Mouse (Mus musculus): ENCODE measurements around the gene Mum1. TPM values are rescaled to one million over a fixed set of nuclear protein-coding genes. Genes with fewer than 3 reads are reported as not detected.

The Mum1 gene
- polyA plus RNA-seq, 1 experiment from 2014 or later = 79.4 TPM

DNA sequence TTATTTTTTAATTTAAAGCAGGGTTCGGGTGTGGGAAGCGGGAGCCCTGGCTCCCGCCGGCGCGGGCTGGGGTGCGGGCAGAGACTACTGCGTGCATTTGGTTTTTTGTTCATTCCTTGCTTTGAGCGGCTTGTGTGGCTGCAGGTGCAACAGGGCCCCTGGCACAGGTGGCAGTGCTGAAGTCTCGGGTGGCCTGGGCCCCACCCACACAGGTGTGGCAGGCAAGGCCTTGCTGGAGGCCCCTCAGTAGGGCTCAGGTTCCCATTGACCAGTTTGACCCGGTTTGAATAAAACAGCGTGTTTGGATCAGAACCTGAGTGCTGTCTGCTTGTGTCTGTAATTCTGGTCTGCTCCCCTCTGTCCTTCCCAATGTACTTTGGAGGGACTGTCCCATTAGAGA, 61.9 kb downstream of the Mum1 start:
- H3K36me3 ChIP-seq (ENCODE audit: control insufficient read depth, insufficient read depth, low read length) = peaks cover 5% of the 10 kb centered on the region; the same call in 1 of the 2 replicates

GRCm38 (mm10) chr10:80288657-80289056, 62.4 kb downstream of the Mum1 start:
- no peak overlapping the region for H3K9ac ChIP-seq (ENCODE audit: low read length)
- ATAC-seq (replicated peaks; ENCODE audit: low FRiP score) = no peak
- no peak overlapping the region for H3K27ac ChIP-seq (ENCODE audit: low read depth, low read length)
- peaks cover 5% of the 10 kb centered on the region; the same call in 1 of the 2 replicates for H3K36me3 ChIP-seq (ENCODE audit: control insufficient read depth, insufficient read depth, low read length)
- no peaks in the 10 kb centered on the region for H3K27me3 ChIP-seq (ENCODE audit: control insufficient read depth, insufficient read depth, low read length)
- H3K4me2 ChIP-seq (ENCODE audit: low read depth, low read length, severe bottlenecking) = no peak overlapping the region
- H3K4me3 ChIP-seq (ENCODE audit: low read depth, low read length) = no peak overlapping the region
- no peak for DNase-seq (ENCODE audit: low spot score)
- H3K4me1 ChIP-seq (replicated peaks; ENCODE audit: control insufficient read depth, insufficient read depth, low read length) = peaks cover 7% of the 10 kb centered on the region; the same call in 1 of the 2 replicates
- 77% methylated on average over 8 of the region's 8 CpGs for WGBS
- H3K9me3 ChIP-seq (ENCODE audit: control insufficient read depth, low read length) = no peaks in the 10 kb centered on the region

More for the DNA sequence above, 61.9 kb downstream of the Mum1 start:
- Histone ChIP-seq H3K4me3 (ENCODE audit: low read depth, low read length) (no peak overlapping the region), H3K9me3 (ENCODE audit: control insufficient read depth, low read length) (no peaks in the 10 kb centered on the region), H3K27me3 (ENCODE audit: control insufficient read depth, insufficient read depth, low read length) (no peaks in the 10 kb centered on the region), H3K4me2 (ENCODE audit: low read depth, low read length, severe bottlenecking) (no peak overlapping the region), H3K4me1 (replicated peaks; ENCODE audit: control insufficient read depth, insufficient read depth, low read length) (peaks cover 4% of the 10 kb centered on the region; the same call in 1 of the 2 replicates), H3K9ac (ENCODE audit: low read length) (no peak overlapping the region), H3K27ac (ENCODE audit: low read depth, low read length) (no peak overlapping the region)
- no peak for ATAC-seq (replicated peaks; ENCODE audit: low FRiP score)
- WGBS = 93% methylated on average over 12 of the region's 12 CpGs
- DNase-seq (ENCODE audit: low spot score) = no peak

DNA sequence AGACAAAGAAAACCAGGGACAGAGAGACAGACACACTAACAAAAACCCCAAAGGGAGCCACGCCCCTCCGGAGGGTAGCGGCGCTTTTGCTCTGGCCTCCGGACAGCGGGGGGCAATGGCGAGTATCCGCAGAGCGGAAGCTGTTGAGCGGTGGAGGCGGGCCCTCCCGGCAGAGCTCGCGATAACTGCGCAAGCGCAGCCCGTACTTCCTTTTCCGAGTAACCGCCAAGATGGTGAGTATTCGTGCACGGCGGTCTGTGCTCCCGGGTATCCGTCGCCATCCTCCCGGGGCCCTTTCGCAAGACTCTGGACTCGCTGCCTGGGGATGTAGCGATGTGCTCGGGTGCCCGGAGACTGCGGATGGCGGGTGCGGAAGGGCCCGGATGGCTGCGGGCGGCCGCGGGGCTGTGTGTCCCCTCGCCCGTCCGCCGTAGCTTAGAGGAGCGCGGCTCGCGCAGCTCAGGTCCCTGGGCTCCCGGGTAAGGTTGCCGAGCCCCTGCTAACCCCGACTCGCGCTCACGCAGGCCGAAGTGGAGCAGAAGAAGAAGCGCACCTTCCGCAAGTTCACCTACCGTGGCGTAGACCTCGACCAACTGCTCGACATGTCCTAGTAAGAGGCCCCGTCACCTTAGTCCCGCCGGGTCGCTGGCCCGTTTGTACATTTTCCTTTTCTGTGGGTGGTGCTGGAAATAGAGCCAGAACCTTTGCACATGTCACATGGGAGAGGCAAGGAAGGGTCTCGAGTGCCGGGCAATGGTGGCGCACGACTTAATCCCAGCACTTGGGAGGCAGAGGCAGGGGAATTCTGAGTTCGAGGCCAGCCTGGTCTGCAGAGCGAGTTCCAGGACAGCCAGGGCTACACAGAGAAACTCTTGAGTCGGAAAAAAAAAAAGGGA, 66.3 kb downstream of the Mum1 start, which contains the start of gene Rps15:
Gene Rps15, plus strand, starts transcription at position 203 of the 896 bp plus-strand sequence.
- Histone ChIP-seq H3K4me3 (ENCODE audit: low read depth, low read length) (peak within 1 kb of the TSS; percentile 95), H3K9me3 (ENCODE audit: control insufficient read depth, low read length) (no peaks in the 10 kb centered on the region), H3K27me3 (ENCODE audit: control insufficient read depth, insufficient read depth, low read length) (0 out of 2 replicates have a peak, but pooled peaks cover under 1% of the 10 kb centered on the region), H3K4me1 (replicated peaks; ENCODE audit: control insufficient read depth, insufficient read depth, low read length) (peaks cover 21% of the 10 kb centered on the region), H3K36me3 (ENCODE audit: control insufficient read depth, insufficient read depth, low read length) (peaks cover 11% of the 10 kb centered on the region), H3K27ac (ENCODE audit: low read depth, low read length) (peak within 1 kb of the TSS; percentile 86), H3K9ac (ENCODE audit: low read length) (peak within 1 kb of the TSS; percentile 99), H3K4me2 (ENCODE audit: low read depth, low read length, severe bottlenecking) (peak within 1 kb of the TSS; percentile 100)
- peak; percentile 80 for ATAC-seq (replicated peaks; ENCODE audit: low FRiP score)
- DNase-seq (ENCODE audit: low spot score) = peak; percentile 99
- under 1% methylated on average over 72 of the region's 72 CpGs for WGBS

- Histone ChIP-seq H3K27me3 (ENCODE audit: control insufficient read depth, insufficient read depth, low read length) (0 out of 2 replicates have a peak, but pooled peaks cover 2% of the 10 kb centered on the region), H3K4me1 (replicated peaks; ENCODE audit: control insufficient read depth, insufficient read depth, low read length) (peaks cover 26% of the 10 kb centered on the region), H3K9ac (ENCODE audit: low read length) (peak overlapping the region; percentile 99), H3K4me3 (ENCODE audit: low read depth, low read length) (peak overlapping the region; percentile 95), H3K27ac (ENCODE audit: low read depth, low read length) (peak overlapping the region; percentile 86; the same call in 1 of the 2 replicates), H3K36me3 (ENCODE audit: control insufficient read depth, insufficient read depth, low read length) (peaks cover 11% of the 10 kb centered on the region), H3K9me3 (ENCODE audit: control insufficient read depth, low read length) (no peaks in the 10 kb centered on the region), H3K4me2 (ENCODE audit: low read depth, low read length, severe bottlenecking) (peak overlapping the region; percentile 100)
- 23% methylated on average over 13 of the region's 14 CpGs for WGBS
- no peak for ATAC-seq (replicated peaks; ENCODE audit: low FRiP score)
- no peak for DNase-seq (ENCODE audit: low spot score)
Observed at GRCm38 (mm10) chr10:80293325-80293724, 67.1 kb downstream of the Mum1 start.

Small RNA genes within 50 kb of the gene (microRNA-seq; reads per million reads assigned to microRNA genes)
- not detected for gene Mir6911 (ENCODE audit: insufficient number of aligned reads)

Other genes with a start within 250 kb of the Mum1 start
- gene Tmem259, start 242.1 kb upstream of the Mum1 start, polyA plus RNA-seq (2014; fragmentation: Nextera tagmentation; extraction: Ambion mirVana) = 17.8 and 18.6 TPM in 2 replicates
- 160 and 182 TPM in 2 replicates for gene Cnn2, start 237.8 kb upstream of the Mum1 start, polyA plus RNA-seq (2014; fragmentation: Nextera tagmentation; extraction: Ambion mirVana)
- gene Abca7, start 229.9 kb upstream of the Mum1 start, polyA plus RNA-seq (2014; fragmentation: Nextera tagmentation; extraction: Ambion mirVana) = 3.4 and 3.9 TPM in 2 replicates
- gene Arhgap45, start 209.8 kb upstream of the Mum1 start, polyA plus RNA-seq (2014; fragmentation: Nextera tagmentation; extraction: Ambion mirVana) = 4.6 and 4.9 TPM in 2 replicates
- gene Polr2e, start 186.6 kb upstream of the Mum1 start, polyA plus RNA-seq (2014; fragmentation: Nextera tagmentation; extraction: Ambion mirVana) = 217 and 243 TPM in 2 replicates
- gene Gpx4, start 179.3 kb upstream of the Mum1 start, polyA plus RNA-seq (2014; fragmentation: Nextera tagmentation; extraction: Ambion mirVana) = 506 and 516 TPM in 2 replicates
- 12.5 and 13.6 TPM in 2 replicates for gene Sbno2, start 120.9 kb upstream of the Mum1 start, polyA plus RNA-seq (2014; fragmentation: Nextera tagmentation; extraction: Ambion mirVana)
- 26.5 and 31.6 TPM in 2 replicates for gene Stk11, start 110.6 kb upstream of the Mum1 start, polyA plus RNA-seq (2014; fragmentation: Nextera tagmentation; extraction: Ambion mirVana)
- gene Atp5d, start 87.8 kb upstream of the Mum1 start, polyA plus RNA-seq (2014; fragmentation: Nextera tagmentation; extraction: Ambion mirVana) = 401 and 414 TPM in 2 replicates
- 10.4 and 15.0 TPM in 2 replicates for gene Cbarp, start 85.6 kb upstream of the Mum1 start, polyA plus RNA-seq (2014; fragmentation: Nextera tagmentation; extraction: Ambion mirVana)
- 58.3 and 66.4 TPM in 2 replicates for gene Midn, start 78.2 kb upstream of the Mum1 start, polyA plus RNA-seq (2014; fragmentation: Nextera tagmentation; extraction: Ambion mirVana)
- 82.0 and 83.4 TPM in 2 replicates for gene Cirbp, start 60.4 kb upstream of the Mum1 start, polyA plus RNA-seq (2014; fragmentation: Nextera tagmentation; extraction: Ambion mirVana)
- gene 1600002K03Rik, start 53.5 kb upstream of the Mum1 start, polyA plus RNA-seq (2014; fragmentation: Nextera tagmentation; extraction: Ambion mirVana) = 6.4 and 8.3 TPM in 2 replicates
- 48.8 and 50.7 TPM in 2 replicates for gene Efna2, start 47.0 kb upstream of the Mum1 start, polyA plus RNA-seq (2014; fragmentation: Nextera tagmentation; extraction: Ambion mirVana)
- gene Ndufs7, start 22.7 kb downstream of the Mum1 start, polyA plus RNA-seq (2014; fragmentation: Nextera tagmentation; extraction: Ambion mirVana) = 219 and 265 TPM in 2 replicates
- gene Gamt, start 34.6 kb downstream of the Mum1 start, polyA plus RNA-seq (2014; fragmentation: Nextera tagmentation; extraction: Ambion mirVana) = 20.4 and 24.1 TPM in 2 replicates
- gene Dazap1, start 35.1 kb downstream of the Mum1 start, polyA plus RNA-seq (2014; fragmentation: Nextera tagmentation; extraction: Ambion mirVana) = 53.2 and 55.4 TPM in 2 replicates
- 858 and 895 TPM in 2 replicates for gene Rps15, start 66.0 kb downstream of the Mum1 start, polyA plus RNA-seq (2014; fragmentation: Nextera tagmentation; extraction: Ambion mirVana)
- 75.5 and 77.7 TPM in 2 replicates for gene Apc2, start 69.5 kb downstream of the Mum1 start, polyA plus RNA-seq (2014; fragmentation: Nextera tagmentation; extraction: Ambion mirVana)
- gene 2310011J03Rik, start 94.1 kb downstream of the Mum1 start, polyA plus RNA-seq (2014; fragmentation: Nextera tagmentation; extraction: Ambion mirVana) = 39.7 and 45.2 TPM in 2 replicates
- gene Pcsk4, start 103.1 kb downstream of the Mum1 start, polyA plus RNA-seq (2014; fragmentation: Nextera tagmentation; extraction: Ambion mirVana) = 3.8 and 4.5 TPM in 2 replicates
- 7.0 and 8.0 TPM in 2 replicates for gene Reep6, start 103.5 kb downstream of the Mum1 start, polyA plus RNA-seq (2014; fragmentation: Nextera tagmentation; extraction: Ambion mirVana)
- gene Adamtsl5, start 122.0 kb downstream of the Mum1 start, polyA plus RNA-seq (2014; fragmentation: Nextera tagmentation; extraction: Ambion mirVana) = 0.51 and 0.76 TPM in 2 replicates
- 0.36 and 0.87 TPM in 2 replicates for gene Plk5, start 130.0 kb downstream of the Mum1 start, polyA plus RNA-seq (2014; fragmentation: Nextera tagmentation; extraction: Ambion mirVana)
- gene Mex3d, start 161.2 kb downstream of the Mum1 start, polyA plus RNA-seq (2014; fragmentation: Nextera tagmentation; extraction: Ambion mirVana) = 13.3 and 15.9 TPM in 2 replicates
- gene Mbd3, start 173.1 kb downstream of the Mum1 start, polyA plus RNA-seq (2014; fragmentation: Nextera tagmentation; extraction: Ambion mirVana) = 276 and 322 TPM in 2 replicates
- 430 and 504 TPM in 2 replicates for gene Uqcr11, start 180.4 kb downstream of the Mum1 start, polyA plus RNA-seq (2014; fragmentation: Nextera tagmentation; extraction: Ambion mirVana)
- 237 and 256 TPM in 2 replicates for gene Tcf3, start 207.2 kb downstream of the Mum1 start, polyA plus RNA-seq (2014; fragmentation: Nextera tagmentation; extraction: Ambion mirVana)

Measured in forebrain, embryonic 11.5 days (tissue).